Mouse (Mus musculus): ENCODE results near the gene Ttc28. TPM values are rescaled to one million over a fixed set of nuclear protein-coding genes. Genes with fewer than 3 reads are reported as not detected.
"Not testable (repeated sequence)": the region's sequence is repeated elsewhere in the genome, so short reads cannot be mapped to it uniquely, and the experiment has no call there.

Ttc28 gene
- polyA plus RNA-seq, 1 experiment from 2014 or later, result 2.9 TPM

DNA sequence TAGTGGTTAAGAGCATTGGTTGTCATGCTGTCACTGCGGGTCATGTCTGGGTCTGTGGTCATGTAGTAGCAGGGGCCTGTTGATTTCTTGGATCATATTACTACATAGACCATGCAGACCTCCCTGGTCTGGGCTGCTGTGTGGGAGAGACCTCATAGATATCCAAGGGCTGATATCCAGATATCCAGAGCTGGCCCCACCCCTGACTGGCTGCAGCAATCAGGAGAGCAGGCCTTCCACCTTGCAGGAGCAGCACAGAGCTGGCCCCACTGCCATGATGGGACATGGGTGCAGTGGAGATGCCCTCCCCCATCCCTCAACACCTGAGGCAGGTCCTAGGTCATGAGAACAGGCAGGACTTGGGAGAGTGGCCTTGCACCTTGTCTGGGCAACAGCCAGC lies 4.3 kb upstream of the Ttc28 start:
- Histone ChIP-seq H3K4me3 (ENCODE audit: low read depth, low read length) (no peak overlapping the region), H3K9me3 (ENCODE audit: control insufficient read depth) (no peaks in the 10 kb centered on the region), H3K36me3 (ENCODE audit: control insufficient read depth, insufficient read depth) (peaks cover 22% of the 10 kb centered on the region), H3K9ac (ENCODE audit: low read depth, low read length) (no peak overlapping the region), H3K4me2 (replicated peaks; ENCODE audit: low read depth) (no peak overlapping the region), H3K27ac (ENCODE audit: low read depth, low read length) (no peak overlapping the region), H3K4me1 (replicated peaks; ENCODE audit: control insufficient read depth, insufficient read depth, low read length) (no peaks in the 10 kb centered on the region), H3K27me3 (replicated peaks; ENCODE audit: control insufficient read depth, insufficient read depth, low read length) (no peaks in the 10 kb centered on the region)
- ATAC-seq, result no peak
- TF ChIP-seq CTCF (IDR thresholded peaks at IDR 0.05; ENCODE audit: low read depth), result no peak
- WGBS, result 90% methylated on average over 1 of the region's 1 CpGs

DNA sequence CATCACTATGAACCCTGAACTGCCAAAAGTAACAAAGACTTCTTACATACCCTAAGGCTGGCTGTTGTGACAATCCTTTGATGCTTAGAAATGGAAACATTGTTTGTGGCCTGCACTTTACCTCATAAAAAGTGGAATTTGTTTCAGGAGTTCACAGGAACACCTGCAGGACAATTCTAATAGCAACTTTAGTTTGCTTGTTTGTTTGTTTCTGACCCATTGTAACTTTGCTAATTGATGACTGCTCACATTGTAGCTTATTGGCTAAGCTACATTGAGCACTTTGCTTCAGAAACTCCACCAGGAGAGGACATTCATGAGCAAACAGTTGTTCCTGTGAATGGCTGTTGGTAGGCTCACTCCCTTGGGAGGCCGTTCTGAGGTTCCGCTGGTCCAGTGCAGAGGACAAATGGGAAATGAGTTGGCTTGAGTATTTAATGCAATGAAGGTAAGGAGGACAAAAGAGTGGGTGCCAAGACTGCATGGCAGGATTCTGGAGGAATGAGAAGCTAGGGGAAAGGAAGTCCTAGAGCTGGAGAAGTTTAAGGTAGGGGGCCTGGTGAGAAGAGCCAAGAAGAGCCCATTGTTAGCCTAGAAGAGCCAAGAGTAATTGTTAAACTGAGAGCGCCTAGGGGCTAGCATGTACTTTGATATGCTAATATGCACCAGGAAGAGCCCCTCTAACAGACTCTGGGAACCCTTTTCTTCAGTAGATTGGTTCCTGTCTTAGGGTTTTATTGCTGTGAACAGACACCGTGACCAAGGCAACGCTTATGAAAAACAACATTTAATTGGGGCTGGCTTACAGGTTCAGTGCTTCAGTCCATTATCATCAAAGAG lies 1.7 kb upstream of the Ttc28 start:
- H3K9ac ChIP-seq (ENCODE audit: low read depth, low read length), result no peak overlapping the region
- peaks cover 6% of the 10 kb centered on the region; the same call in 1 of the 2 replicates for H3K36me3 ChIP-seq (ENCODE audit: control insufficient read depth, insufficient read depth)
- no peaks in the 10 kb centered on the region for H3K4me1 ChIP-seq (replicated peaks; ENCODE audit: control insufficient read depth, insufficient read depth, low read length)
- no peak overlapping the region for H3K27ac ChIP-seq (ENCODE audit: low read depth, low read length)
- no peaks in the 10 kb centered on the region for H3K27me3 ChIP-seq (replicated peaks; ENCODE audit: control insufficient read depth, insufficient read depth, low read length)
- 90% methylated on average over 5 of the region's 5 CpGs for WGBS
- no peak overlapping the region for H3K4me3 ChIP-seq (ENCODE audit: low read depth, low read length)
- H3K4me2 ChIP-seq (replicated peaks; ENCODE audit: low read depth), result no peak overlapping the region
- no peak for ATAC-seq
- H3K9me3 ChIP-seq (ENCODE audit: control insufficient read depth), result no peaks in the 10 kb centered on the region
- no peak for TF ChIP-seq CTCF (IDR thresholded peaks at IDR 0.05; ENCODE audit: low read depth)

DNA sequence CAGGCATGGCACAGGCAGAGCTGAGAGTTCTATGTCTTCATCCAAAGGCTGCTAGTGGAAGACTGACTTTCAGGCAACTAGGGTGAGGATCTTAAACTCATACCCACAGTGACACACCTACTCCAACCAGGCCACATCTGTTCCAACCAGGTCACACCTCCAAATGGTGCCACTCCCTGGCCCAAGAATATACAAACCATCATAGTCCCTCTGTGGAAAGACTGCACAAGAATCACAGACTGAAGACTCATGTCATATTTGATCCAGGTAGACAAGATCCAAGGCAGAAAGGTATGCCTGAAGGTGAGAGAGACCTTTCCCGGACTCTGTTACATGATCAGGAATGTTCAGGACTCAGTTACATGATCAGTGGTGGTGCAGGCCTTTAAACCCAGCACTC lies 1.1 kb upstream of the Ttc28 start:
- not testable (repeated sequence) for H3K36me3 ChIP-seq (ENCODE audit: control insufficient read depth, insufficient read depth); H3K4me3 ChIP-seq (ENCODE audit: low read depth, low read length); H3K9ac ChIP-seq (ENCODE audit: low read depth, low read length); H3K27me3 ChIP-seq (replicated peaks; ENCODE audit: control insufficient read depth, insufficient read depth, low read length); H3K9me3 ChIP-seq (ENCODE audit: control insufficient read depth); ATAC-seq; H3K27ac ChIP-seq (ENCODE audit: low read depth, low read length); H3K4me2 ChIP-seq (replicated peaks; ENCODE audit: low read depth); H3K4me1 ChIP-seq (replicated peaks; ENCODE audit: control insufficient read depth, insufficient read depth, low read length)
- WGBS, result 97% methylated on average over 1 of the region's 1 CpGs

DNA sequence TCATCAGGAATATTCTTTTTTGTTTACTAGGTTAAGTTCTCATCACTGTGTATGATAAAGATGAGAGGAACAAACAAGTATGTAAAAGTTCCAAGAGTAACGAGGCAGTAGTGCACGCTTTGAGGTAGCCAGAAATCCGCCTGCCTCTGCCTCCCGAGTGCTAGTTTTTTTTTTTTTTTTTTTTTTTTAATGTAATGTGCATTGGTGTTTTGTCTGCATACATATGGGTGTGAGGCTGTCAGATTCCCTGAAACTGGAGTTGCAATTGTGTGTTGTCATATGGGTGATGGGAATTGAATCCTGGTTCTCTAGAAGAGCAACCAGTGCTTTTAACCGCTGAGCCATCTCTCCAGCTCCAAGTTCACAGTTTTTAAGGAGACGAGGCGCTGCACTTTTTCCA lies 561 bp upstream of the Ttc28 start:
- ATAC-seq, result no peak
- H3K9me3 ChIP-seq (ENCODE audit: control insufficient read depth), result no peaks in the 10 kb centered on the region

DNA sequence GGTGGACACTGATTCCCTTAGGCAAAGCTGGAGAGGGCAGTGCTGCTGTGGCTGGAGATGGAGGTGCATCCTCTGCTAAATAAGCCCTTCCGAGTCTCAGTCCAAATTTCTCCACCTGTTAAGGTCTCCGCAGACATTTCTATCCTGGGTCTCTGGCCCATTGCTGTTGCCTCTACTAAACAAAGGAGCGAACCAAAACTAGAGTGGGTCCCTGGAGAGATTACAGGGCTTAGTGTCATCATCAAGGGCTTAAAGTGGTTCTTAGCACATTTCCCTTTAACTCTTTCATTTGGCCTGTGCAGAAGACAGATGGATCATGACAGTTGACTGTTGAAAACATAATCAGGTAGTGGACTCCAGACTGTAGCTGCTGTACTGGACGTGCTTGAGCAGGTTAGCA lies 9.0 kb downstream of the Ttc28 start:
- Histone ChIP-seq H3K27me3 (replicated peaks; ENCODE audit: control insufficient read depth, insufficient read depth, low read length) (no peaks in the 10 kb centered on the region), H3K9ac (ENCODE audit: low read depth, low read length) (no peak overlapping the region), H3K36me3 (ENCODE audit: control insufficient read depth, insufficient read depth) (0 out of 2 replicates have a peak, but pooled peaks cover under 1% of the 10 kb centered on the region), H3K4me2 (replicated peaks; ENCODE audit: low read depth) (no peak overlapping the region), H3K4me1 (replicated peaks; ENCODE audit: control insufficient read depth, insufficient read depth, low read length) (no peaks in the 10 kb centered on the region), H3K4me3 (ENCODE audit: low read depth, low read length) (no peak overlapping the region), H3K9me3 (ENCODE audit: control insufficient read depth) (no peaks in the 10 kb centered on the region), H3K27ac (ENCODE audit: low read depth, low read length) (no peak overlapping the region)
- TF ChIP-seq CTCF (IDR thresholded peaks at IDR 0.05; ENCODE audit: low read depth), result no peak
- ATAC-seq, result no peak
- WGBS, result 91% methylated on average over 4 of the region's 4 CpGs

More for the DNA sequence above, 561 bp upstream of the Ttc28 start:
- Histone ChIP-seq H3K4me3 (ENCODE audit: low read depth, low read length) (peak overlapping the region; percentile 58), H3K27me3 (replicated peaks; ENCODE audit: control insufficient read depth, insufficient read depth, low read length) (no peaks in the 10 kb centered on the region), H3K4me1 (replicated peaks; ENCODE audit: control insufficient read depth, insufficient read depth, low read length) (no peaks in the 10 kb centered on the region), H3K9ac (ENCODE audit: low read depth, low read length) (peak overlapping the region; percentile 75), H3K27ac (ENCODE audit: low read depth, low read length) (peak overlapping the region; percentile 30; the same call in 1 of the 2 replicates), H3K36me3 (ENCODE audit: control insufficient read depth, insufficient read depth) (no peaks in the 10 kb centered on the region; the same call in 1 of the 2 replicates), H3K4me2 (replicated peaks; ENCODE audit: low read depth) (peak overlapping the region; percentile 77)
- 63% methylated on average over 7 of the region's 7 CpGs for WGBS
- TF ChIP-seq CTCF (IDR thresholded peaks at IDR 0.05; ENCODE audit: low read depth), result no peak

DNA sequence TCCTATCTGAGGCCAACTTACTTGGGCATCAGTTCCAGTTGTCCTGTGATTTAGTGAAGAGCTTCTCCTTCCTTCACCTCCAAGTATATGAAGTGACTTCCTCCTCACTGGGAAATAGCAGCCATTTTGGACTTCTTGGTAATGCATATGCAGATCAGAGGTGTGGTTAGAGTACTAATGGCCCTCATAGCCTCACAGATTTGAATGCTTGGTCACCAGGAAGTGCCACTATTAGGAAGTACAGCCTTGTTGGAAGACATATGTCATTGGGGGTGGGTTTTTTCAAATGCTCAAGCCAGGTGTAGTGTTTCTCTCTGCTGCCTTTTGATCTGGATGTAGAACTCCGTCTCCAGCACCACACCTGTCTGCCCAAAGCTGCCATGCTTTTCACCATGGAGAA lies 10.3 kb downstream of the Ttc28 start:
- Histone ChIP-seq H3K27me3 (replicated peaks; ENCODE audit: control insufficient read depth, insufficient read depth, low read length) (no peaks in the 10 kb centered on the region), H3K4me3 (ENCODE audit: low read depth, low read length) (no peak overlapping the region), H3K36me3 (ENCODE audit: control insufficient read depth, insufficient read depth) (peaks cover 8% of the 10 kb centered on the region; the same call in 1 of the 2 replicates), H3K4me1 (replicated peaks; ENCODE audit: control insufficient read depth, insufficient read depth, low read length) (no peaks in the 10 kb centered on the region), H3K27ac (ENCODE audit: low read depth, low read length) (no peak overlapping the region), H3K9me3 (ENCODE audit: control insufficient read depth) (no peaks in the 10 kb centered on the region), H3K9ac (ENCODE audit: low read depth, low read length) (no peak overlapping the region), H3K4me2 (replicated peaks; ENCODE audit: low read depth) (no peak overlapping the region)
- ATAC-seq, result no peak
- TF ChIP-seq CTCF (IDR thresholded peaks at IDR 0.05; ENCODE audit: low read depth), result no peak
- WGBS, result 78% methylated on average over 1 of the region's 1 CpGs

Data from intestine, postnatal 0 days (tissue).